Mouse (Mus musculus): ENCODE results near the gene Map3k5.

The Map3k5 gene

DNA sequence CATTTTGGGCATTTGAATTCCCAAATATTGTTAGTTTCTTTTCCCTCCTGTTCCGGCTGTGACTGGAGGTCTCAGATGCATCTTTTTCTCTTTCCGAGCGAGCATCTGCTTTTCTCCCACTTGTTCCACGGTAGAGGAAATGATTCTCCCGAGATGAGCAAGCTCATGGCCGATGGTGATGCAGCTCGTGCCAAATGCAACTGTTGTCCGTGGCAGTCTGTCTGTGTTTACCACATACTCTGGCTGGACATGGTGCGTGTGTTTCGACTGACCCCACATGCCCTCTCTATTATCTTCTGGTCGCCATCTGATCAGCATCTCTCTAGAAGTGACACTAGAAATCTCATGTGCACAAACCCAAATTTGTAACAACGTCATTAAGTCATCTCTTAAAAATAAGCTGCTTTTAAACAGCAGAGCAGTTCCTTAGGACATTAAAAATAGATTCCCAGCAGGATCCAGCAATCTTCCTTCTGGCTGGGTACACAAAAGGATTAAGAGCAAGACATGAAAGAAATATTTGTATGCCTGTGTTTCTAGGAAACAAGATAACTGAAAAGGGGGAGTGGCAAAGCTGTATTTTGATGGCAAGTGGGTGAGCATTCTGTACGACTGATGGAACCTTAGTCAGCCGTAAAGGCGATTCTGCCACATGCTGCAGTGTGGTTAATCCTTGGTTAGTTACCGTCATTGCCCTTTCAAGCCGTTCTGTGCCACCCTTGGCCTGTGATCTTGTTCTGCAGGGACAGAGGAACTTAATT is 72.2 kb downstream of the Map3k5 start:
- peak; percentile 77 for DNase-seq (ENCODE audit: low read depth, low spot score)

- no peak for DNase-seq (ENCODE audit: low read depth, low spot score)
Observed at GRCm38 (mm10) chr10:20009310-20009709, 75.0 kb downstream of the Map3k5 start.

GRCm38 (mm10) chr10:20010018-20010417 is 75.7 kb downstream of the Map3k5 start:
- DNase-seq (ENCODE audit: low read depth, low spot score): no peak

DNA sequence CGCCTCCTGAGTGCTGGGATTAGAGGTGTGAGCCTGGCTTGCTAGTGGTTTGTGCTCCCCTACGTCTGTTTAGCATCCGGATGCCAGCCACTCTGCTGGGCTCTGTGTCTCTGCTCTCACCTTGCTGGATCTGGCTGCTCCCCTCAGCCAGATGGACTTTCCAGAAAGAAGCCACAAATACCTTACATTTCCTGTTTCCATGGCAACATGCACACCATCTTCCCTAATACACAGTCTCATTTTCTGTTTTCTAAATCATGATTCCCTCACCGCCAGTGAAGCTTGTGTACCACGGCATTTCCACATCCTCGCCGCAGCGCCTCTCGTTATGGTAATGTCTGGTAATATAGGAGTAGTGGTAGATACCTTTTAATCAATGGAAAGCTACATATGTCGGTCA is 84.1 kb downstream of the Map3k5 start:
- DNase-seq (ENCODE audit: low read depth, low spot score): peak; percentile 96

DNA sequence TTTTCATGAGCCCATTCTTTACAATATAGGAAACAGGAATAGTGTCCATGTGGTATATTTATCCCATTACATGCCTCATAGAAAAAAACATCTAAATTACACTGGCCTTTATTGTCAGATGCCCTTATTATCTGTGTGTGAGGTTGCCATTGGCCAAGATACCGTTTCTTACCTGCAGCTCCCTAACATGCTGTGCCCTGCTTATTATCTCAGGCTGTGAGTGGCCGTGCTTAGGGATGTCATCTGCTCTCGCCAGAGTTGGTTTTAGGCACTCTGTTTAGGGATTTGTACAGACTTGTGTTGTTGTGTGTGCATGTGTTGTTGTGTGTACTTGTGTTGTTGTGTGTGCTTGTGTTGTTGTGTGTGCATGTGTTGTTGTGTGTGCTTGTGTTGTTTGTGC is 84.5 kb downstream of the Map3k5 start:
- DNase-seq (ENCODE audit: low read depth, low spot score): peak; percentile 50

- DNase-seq (ENCODE audit: low read depth, low spot score): no peak
Observed at GRCm38 (mm10) chr10:20021256-20021655, 87.0 kb downstream of the Map3k5 start.

GRCm38 (mm10) chr10:20021670-20022468 is 87.6 kb downstream of the Map3k5 start:
- DNase-seq (ENCODE audit: low read depth, low spot score): no peak

GRCm38 (mm10) chr10:20022608-20023340 is 88.5 kb downstream of the Map3k5 start:
- DNase-seq (ENCODE audit: low read depth, low spot score): peak; percentile 48

DNA sequence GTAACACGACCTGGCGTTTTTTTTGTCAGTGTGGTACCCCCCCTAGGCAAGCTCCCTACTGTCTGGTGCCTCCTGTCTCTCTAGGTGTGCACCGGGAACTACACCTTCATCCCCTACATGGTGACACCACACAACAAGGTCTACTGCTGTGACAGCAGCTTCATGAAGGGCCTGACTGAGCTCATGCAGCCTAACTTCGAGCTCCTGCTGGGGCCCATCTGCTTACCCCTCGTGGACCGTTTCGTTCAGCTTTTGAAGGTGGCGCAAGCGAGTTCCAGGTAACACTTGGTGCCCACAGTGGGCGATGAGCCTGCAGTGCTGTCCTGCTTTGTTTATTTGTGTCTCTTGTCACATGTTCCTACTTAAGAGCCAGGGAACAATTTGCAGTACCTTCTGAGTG is 89.3 kb downstream of the Map3k5 start:
- peak; percentile 94 for DNase-seq (ENCODE audit: low read depth, low spot score)

DNA sequence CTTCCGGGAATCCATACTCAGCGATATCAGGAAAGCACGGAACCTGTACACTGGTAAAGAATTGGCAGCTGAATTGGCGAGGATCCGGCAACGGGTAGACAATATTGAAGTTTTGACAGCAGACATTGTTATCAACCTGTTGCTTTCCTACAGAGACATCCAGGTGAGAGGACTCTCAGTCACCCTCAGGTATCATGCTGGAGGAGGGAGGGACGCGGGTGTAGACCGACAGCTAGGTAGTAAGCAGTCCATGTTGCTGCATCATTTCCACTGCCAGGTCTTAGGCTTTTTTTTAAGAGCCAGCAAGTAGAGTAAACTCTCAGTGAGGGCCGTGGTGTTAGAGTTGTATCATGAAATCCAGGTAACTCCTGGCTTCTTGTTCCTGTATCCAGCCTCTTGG is 90.6 kb downstream of the Map3k5 start:
- no peak for DNase-seq (ENCODE audit: low read depth, low spot score)

GRCm38 (mm10) chr10:20025781-20026520 is 91.7 kb downstream of the Map3k5 start:
- no peak for DNase-seq (ENCODE audit: low read depth, low spot score)

GRCm38 (mm10) chr10:20030703-20031102 is 96.4 kb downstream of the Map3k5 start:
- no peak for DNase-seq (ENCODE audit: low read depth, low spot score)

GRCm38 (mm10) chr10:20031936-20032335 is 97.7 kb downstream of the Map3k5 start:
- peak; percentile 93 for DNase-seq (ENCODE audit: low read depth, low spot score)

GRCm38 (mm10) chr10:20036375-20036774 is 102.1 kb downstream of the Map3k5 start:
- no peak for DNase-seq (ENCODE audit: low read depth, low spot score)

GRCm38 (mm10) chr10:20036846-20037245 is 102.6 kb downstream of the Map3k5 start:
- DNase-seq (ENCODE audit: low read depth, low spot score): no peak

DNA sequence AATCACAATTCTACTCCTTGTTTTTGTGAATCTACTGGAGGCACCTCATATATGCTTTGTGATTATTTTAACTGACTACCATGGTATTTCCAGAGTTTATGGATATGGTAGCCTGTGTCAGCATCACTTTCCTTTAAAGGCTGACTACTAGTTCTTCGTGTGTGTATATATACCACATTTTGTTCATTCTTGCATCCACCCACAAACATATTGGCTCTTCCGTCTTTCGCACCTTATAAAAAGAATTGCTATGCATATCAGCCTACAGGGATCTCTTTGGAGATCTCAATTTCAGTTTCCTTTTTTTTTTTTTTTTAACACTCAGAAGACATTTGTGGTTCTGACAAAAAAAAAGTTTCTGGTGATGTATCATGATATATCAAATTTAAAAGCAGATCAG is 105.3 kb downstream of the Map3k5 start:
- DNase-seq (ENCODE audit: low read depth, low spot score): peak; percentile 60

- no peak for DNase-seq (ENCODE audit: low read depth, low spot score)
Observed at GRCm38 (mm10) chr10:20040116-20040515, 105.8 kb downstream of the Map3k5 start.

DNA sequence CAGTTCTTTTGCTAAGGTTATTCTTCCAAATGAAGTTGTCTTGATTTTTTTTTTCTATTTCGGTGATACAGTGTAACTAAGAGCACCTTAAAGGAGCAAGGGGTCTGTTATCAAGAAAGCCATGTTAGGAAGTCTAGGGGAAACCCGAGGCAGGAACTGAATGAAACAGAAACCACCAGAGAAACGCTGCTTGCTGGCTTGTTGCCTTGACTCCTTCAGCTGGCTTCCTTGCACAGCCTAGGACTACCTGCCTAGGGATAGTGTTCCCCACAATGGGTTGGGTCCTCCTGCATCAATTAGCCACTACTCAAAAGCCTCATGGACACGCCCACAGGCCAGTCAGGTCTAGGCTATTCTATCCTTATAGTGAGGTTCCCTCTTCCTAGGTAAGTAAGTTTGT is 106.4 kb downstream of the Map3k5 start:
- DNase-seq (ENCODE audit: low read depth, low spot score): no peak

DNA sequence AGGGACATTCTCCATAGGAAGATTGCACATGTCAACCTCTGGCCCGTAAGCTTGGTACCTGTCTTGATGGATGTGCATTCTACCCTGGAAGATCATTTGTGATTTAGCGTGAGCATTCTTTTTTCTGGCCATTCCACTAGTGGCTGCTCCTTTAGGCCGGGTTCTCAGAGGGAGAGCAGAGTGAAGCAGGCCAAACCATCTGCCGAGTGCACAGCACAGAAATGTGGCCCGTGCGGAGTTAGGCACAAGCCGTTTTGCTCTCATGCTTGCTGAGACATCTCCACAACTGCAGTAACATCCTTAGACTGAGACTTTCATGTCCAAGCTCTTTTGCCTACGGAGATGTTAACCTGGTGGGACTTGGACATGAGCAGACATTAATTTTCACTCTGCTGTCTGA is 107.8 kb downstream of the Map3k5 start:
- peak; percentile 71 for DNase-seq (ENCODE audit: low read depth, low spot score)

DNA sequence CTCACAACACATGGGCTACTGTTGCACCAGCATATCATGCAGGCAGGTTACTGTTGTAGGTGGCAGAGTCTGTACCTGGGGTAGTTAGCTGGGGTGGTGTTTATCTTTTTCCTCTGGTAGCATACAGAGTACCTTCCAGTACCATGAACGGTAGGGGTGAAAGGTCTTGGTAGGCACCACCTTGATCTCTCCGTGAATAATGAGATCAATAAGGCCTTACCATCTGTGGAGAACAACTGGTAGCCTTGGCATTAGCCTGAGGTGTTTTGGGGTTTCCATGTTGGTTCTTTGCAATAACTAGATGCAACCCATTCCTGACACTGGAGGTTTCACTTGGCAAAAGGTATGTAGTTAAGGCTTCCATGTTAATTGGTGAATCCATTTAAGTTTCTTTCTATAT is 109.8 kb downstream of the Map3k5 start:
- no peak for DNase-seq (ENCODE audit: low read depth, low spot score)

DNA sequence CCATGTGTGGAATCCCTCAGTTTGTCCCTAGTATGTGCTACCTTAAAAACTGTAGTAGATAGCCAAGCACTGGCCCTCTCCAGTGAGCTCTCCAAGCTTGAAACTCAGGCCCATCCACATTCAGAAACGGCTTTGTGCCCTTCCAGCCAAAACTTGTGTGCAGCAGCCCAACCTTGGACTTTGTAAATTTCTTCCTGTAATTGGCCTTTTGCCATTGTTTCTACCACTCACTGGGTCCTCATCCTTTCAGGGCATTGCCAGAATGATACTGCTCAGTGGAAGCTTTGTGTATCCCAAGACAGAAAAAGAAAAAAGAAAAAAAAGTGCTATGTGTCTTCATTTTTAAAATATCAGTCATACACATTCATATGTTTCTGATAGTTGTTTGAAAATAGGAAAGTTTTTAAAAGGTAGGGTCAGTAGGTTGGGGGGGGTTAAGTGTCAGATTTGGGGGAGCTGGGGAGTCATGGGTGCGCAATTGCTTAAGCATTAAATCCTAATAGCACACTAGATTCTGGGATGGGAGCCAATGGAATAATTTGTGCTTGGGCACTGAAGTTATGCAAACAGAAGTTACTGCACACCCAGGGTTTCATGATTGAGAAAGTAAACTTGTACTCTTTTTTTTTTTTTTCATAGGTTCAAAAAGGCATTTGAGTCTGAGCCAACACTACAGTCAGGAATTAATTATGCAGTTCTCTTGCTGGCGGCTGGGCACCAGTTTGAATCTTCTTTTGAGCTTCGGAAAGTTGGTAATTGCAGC is 111.6 kb downstream of the Map3k5 start:
- peak; percentile 46 for DNase-seq (ENCODE audit: low read depth, low spot score)

All from brain, adult 2 months (tissue).